Mouse (Mus musculus) heart, adult 9 months (tissue): ENCODE measurements at regions not wholly inside any gene's neighbourhood (a gene's known extent, or its start where the extent isn't known, plus 50 kb on each side); places are given as distances from the start of the nearest gene placed in this dataset.

Source experiments
- DNase-seq, 2 experiments: peaks; one replicate each; pipeline ENCODE4 v3.0.0; 2022; ENCODE audit warnings: low spot score in 2 of 2

DNA sequence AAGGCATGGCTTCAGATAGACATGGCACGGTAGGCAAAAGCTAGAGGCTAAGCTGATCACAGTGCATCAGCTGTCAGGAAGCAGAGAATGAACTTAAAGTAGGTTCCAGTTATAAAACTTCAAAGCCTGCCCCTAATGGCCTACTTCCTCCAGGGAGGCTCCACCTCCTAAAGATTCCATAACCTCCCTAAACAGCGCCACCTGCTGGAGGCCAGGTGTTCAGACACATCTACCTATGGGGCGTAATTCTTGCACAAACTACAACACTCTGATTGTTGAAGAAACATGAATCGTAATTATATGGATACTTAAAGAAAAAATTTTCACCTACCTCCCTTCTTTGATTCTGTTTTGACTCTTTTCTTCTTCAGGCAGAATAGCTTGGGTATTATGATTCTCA, 277.0 kb upstream of the Tmem132c start:
- DNase-seq = no peak

DNA sequence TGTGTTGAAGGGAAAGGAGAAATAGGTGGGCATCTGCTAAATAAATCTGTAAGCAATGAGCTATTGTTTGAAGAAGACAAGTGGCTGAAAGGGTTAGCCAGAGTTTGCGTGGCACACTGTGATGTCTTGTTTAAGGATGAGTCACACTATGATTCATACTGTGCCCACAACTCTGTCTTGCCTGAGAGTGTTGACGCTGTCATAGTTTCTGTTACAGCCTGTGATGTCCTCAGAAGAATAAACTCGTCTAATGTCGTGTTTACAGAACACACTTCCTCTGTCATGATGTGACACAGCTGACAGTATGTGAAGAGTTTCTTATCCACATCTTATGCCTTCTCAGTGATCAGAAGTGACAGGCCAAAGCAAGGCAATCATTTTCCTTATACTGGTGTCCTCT, 274.5 kb upstream of the Tmem132c start:
- DNase-seq = no peak

DNA sequence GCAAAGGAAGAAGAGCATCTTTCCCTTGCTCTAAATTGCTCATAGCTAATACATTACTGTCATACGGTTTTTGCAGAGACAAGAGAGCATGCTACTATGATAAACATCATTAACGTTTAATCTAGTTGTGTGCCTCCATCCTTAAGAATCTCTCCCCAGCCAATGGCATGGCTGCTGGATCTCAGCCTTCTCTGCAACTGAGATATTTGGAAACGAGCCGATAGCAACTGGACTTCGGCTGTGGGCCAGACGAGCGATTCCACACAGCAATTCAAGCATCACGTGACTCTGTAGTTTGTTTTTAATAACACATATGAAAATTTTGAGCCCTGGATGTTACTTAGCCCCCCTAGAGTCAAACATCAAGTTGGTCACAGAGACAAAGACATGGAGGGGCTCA, 272.2 kb upstream of the Tmem132c start:
- DNase-seq = no peak

DNA sequence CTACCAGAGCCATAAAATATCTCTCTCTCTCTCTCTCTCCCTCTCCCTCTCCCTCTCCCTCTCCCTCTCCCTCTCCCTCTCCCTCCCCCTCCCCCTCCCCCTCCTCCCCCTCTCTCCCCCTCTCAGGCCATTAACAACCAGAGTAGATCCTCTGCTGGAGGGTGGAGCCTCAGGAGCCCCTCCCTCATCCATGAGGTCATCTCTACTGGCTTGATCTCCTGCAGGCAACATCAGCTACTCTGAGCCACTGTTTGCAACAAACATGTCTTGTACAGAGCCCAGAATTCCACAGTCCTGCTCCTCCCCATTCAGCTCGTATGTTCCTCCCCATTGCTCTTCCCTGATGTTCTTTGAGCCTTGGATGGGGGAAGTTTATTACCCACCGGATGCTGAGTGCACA, 270.3 kb upstream of the Tmem132c start:
- no peak for DNase-seq

DNA sequence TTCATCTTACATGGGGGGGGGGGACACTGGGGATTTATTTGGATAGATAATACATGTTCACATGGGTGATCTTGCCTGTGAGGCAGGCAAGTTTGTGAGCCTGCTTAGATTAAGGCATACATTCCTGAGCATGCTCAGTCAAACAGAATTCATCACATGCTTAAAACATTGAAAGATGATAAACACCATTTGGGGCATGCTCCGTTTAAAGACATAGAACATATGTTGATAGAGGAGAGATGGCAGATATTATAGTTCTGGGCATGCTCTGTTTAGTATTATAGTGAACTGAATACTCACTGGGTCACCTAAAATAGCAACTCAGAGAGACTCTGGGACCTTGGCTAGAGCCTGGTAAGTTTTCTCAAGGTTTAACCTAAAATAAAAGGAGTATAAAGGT, 269.6 kb upstream of the Tmem132c start:
- DNase-seq = no peak

DNA sequence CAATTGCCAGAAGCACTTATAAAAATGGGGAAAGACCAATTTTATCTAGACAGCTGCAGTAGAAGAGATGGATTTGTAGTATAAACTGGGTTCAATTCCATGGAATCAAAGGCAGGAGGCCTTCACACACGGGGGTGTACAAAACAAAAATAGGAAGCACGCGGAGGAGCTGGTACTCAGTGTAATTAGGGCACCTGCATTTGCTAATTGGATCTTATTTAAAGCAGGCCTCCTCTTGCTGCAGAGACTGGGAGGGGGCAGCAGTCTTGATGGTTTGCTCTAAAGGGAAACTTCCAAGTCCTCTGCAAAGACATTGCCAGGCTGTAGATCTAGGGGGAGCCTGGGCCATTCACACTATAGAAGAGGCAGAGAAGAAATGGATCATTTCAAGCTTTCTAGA, 268.2 kb upstream of the Tmem132c start:
- no peak for DNase-seq

DNA sequence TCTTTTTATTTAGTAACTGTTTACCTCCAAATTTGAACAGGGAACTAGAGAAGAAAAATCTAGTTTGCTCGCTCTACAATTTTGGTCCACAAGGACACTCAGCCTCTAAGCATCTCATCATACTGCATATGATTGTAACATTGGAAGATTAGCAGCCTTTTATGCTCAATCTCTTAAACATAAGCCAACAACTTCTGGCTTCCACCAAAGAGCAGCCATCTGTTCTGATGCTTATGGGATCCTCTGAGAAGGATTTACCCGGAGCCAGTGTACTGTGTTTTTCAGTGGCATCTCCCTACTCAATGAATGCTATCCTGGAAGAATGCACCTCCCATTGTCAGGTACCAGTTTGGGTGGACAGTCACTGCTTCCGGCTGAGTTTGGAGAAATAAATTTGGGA, 267.0 kb upstream of the Tmem132c start:
- no peak for DNase-seq

DNA sequence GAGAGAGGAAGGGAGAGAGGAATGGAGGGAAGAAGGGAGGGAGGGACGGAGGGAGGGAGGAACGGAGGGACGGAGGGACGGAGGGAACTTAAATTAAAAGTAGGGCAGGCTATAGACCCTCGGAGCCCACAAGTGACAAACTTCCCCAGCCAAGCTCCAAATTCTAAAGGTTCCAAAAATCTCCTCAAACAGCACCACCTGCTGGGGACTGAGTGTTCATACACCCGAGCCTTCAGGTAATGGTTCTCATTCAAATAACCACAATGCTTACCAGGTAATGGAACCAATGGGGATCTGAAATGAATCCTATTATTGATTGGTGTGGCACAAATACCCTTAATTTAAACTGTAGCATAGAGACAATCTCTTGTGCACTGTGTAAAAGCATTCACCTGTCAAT, 246.0 kb upstream of the Tmem132c start:
- DNase-seq = no peak

DNA sequence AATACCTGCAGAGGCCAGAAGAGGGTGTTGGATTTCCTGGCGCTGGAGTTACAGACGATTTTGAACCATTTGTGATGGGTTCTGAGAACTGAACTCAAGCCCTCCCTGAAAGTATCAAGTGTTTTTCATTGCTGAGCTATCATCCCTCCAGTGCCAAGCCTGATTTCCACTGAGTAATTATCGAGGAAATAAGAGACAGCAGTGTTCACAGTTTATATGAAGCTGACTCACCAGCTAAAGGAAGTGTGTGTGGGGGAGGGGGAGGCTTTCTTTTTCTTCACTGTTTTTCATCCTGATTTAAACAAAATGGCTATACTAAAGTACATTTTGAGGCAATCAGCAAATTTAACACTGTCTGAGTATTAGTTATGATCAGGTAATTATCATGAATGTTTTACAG, 227.4 kb upstream of the Tmem132c start:
- no peak for DNase-seq

DNA sequence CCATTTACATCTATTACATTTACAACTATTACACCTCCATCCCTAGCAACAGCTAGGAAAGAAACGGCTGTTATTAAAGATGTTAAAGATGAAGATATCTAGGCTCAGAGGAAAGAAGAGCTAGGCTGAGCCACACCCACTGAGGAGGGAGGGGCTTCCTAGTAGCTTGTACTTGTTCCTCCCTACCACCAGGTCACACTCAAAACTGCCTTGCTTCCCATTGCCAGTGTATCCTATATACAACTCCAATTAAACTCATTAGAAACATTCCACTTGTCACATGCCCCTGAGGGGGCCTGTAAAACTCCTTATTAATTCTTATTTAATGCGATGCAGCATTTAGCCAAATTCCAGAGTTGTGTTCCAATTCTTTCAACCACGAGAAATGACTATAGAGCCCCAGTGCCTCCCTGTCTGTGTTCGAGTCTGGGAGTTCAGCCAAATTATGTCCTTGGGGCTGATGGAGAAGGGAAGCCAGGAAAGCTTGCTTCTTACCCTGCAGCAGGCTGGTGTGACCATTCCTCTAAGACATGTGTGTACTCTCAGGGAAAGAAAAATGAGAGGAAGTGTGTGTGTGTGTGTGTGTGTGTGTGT, 225.0 kb upstream of the Tmem132c start:
- no peak for DNase-seq

DNA sequence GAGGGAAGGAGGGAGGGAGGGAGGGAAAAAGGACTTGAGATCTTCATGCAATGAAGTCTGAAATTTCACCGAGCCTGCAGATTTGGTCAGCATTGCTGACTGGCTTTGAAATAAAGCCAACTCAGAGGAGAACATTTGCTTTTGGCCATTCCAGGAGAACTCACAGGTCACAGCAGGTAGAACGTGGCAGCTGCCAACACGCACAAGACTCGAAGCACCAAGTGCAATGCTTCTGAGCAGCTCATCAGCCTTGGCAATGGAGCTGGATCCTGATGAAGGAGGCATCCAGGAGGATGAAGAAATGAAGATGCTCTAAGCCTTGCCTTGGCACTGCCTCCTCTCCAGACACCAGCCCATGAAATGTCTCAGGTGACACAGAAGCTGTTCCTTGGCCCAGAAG, 223.6 kb upstream of the Tmem132c start:
- no peak for DNase-seq

DNA sequence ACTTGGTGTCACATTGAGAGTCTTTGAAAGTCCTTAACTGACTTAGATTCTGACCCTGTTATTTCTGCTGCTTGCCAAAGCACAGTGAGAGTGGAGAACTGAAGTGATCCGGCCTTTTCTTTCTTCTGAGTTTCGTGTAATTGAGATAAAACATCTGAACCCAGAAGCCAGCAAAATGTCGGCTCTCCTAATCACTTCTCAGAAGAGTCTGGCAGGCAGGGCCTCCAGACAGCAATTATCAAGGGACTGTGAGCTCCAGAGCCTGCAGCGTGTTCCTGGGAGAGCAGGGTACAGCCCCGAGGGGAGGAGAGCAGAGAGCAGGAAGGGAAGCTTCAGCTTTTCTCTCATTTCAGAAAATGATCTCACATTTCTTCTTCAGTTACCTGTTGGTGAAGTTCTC, 205.1 kb upstream of the Tmem132c start:
- DNase-seq = no peak

DNA sequence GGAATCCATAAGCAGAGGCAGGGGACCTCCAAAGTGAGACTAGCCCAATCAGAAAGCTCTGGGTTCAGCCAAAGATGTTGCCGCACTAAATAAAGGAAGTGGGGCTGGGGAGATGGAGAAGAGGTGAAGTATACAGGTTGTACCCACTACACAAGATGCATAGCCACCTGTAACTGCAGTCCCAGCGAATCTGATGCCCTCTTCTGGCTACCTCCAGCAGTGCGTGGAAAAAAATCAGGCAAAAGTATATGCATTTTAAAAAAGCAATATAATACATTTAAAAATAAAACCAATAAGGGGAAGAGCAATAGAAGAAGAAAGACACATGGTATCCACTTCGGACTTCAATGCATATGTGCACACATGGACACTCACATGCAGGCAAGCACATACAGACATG, 183.8 kb upstream of the Tmem132c start:
- DNase-seq = no peak

DNA sequence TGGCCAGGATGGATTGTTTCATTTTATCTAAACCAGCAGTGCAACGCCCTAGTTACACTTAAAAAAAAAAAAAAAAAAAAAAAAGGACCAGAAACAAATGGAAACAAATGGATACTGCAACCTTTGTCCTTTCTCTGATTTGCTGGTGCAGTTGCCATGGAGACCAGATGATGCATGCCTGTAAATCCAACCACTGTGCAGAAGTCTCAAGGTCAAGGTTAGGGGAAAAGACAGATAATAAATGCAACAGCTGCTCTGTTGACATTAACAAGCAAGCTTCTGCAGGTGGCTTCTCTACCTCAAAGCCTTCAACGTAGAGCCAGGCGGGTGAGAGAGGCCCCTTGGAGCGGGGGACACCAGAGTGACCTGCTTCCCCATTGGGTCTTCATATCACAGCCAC, 167.3 kb upstream of the Tmem132c start:
- no peak for DNase-seq
